Mouse (Mus musculus) liver, postnatal 0 days (tissue): ENCODE results near the gene Bcl11b. TPM values are rescaled to one million over a fixed set of nuclear protein-coding genes. Genes with fewer than 3 reads are reported as not detected.

ENCODE experiments used
- ATAC-seq: fragments of 200-750 bp; cut with Nextera tagmentation; 2 replicates; pipeline ENCODE4 v1.8.0; 2017; ENCODE audit warnings: mild to moderate bottlenecking, moderate library complexity
- DNase-seq: peaks from one replicate; pipeline ENCODE4 v3.0.0-alpha.2; 2016
- H3K27ac ChIP-seq: fragments of 300-500 bp; sonication (generic); 2 replicates; pipeline ENCODE4 v1.5.1; 2014; ENCODE audit warnings: antibody characterized with exemption, moderate library complexity, mild to moderate bottlenecking, low read depth
- H3K27me3 ChIP-seq: fragments of 300-500 bp; sonication (generic); 2 replicates; pipeline ENCODE4 v1.6.1; 2014; ENCODE audit warnings: low read length, control low read depth, mixed read lengths; ENCODE audit not compliant: insufficient read depth
- H3K36me3 ChIP-seq: fragments of 300-500 bp; sonication (generic); replicated peaks from 2 replicates; pipeline ENCODE4 v1.6.1; 2014; ENCODE audit warnings: mild to moderate bottlenecking, control low read depth, low read length, moderate library complexity, mixed read lengths; ENCODE audit not compliant: insufficient read depth
- H3K4me1 ChIP-seq: fragments of 300-500 bp; sonication (generic); 2 replicates; pipeline ENCODE4 v1.6.1; 2014; ENCODE audit warnings: antibody characterized with exemption, mild to moderate bottlenecking, control low read depth; ENCODE audit not compliant: insufficient read depth
- H3K4me2 ChIP-seq: fragments of 300-500 bp; sonication (generic); 2 replicates; pipeline ENCODE4 v1.6.1; 2014; ENCODE audit warnings: low read depth, mild to moderate bottlenecking, low read length, moderate library complexity, mixed read lengths
- H3K4me3 ChIP-seq: fragments of 300-500 bp; sonication (generic); 2 replicates; pipeline ENCODE4 v1.5.1; 2014; ENCODE audit warnings: low read depth, low read length
- H3K9ac ChIP-seq: fragments of 300-500 bp; sonication (generic); replicated peaks from 2 replicates; pipeline ENCODE4 v1.6.1; 2014; ENCODE audit warnings: mild to moderate bottlenecking, moderate library complexity
- H3K9me3 ChIP-seq: fragments of 300-500 bp; sonication (generic); 2 replicates; pipeline ENCODE4 v1.6.1; 2016; ENCODE audit warnings: mild to moderate bottlenecking, control low read depth, low read length, mixed read lengths
- CTCF ChIP-seq: sonication (generic); IDR thresholded peaks from 2 replicates; pipeline ENCODE4 v1.5.1; 2016; ENCODE audit warnings: antibody characterized with exemption, low read depth
- EP300 ChIP-seq: IDR thresholded peaks from 2 replicates; pipeline ENCODE4 v1.6.1; 2016; ENCODE audit warnings: antibody characterized with exemption, low read depth, mild to moderate bottlenecking
- WGBS: fragments of 180-500 bp; shearing (Covaris S2); extraction: QIAGEN DNeasy Blood & Tissue Kit; methylation state at CpG from one replicate; pipeline ENCODE4 v1.1.7; 2014; ENCODE audit not compliant: insufficient replicate concordance; 5-methylcytosine and 5-hydroxymethylcytosine counted together
- polyA plus RNA-seq: library from polyadenylated mRNA; unstranded; fragments of >200 nt; fragmentation: Nextera tagmentation; extraction: Ambion mirVana; gene quantifications from 2 replicates; pipeline ENCODE4 v1.2.1, GENCODE M21; 2015

Gene Bcl11b
- polyA plus RNA-seq, 1 experiment from 2014 or later: not detected

DNA sequence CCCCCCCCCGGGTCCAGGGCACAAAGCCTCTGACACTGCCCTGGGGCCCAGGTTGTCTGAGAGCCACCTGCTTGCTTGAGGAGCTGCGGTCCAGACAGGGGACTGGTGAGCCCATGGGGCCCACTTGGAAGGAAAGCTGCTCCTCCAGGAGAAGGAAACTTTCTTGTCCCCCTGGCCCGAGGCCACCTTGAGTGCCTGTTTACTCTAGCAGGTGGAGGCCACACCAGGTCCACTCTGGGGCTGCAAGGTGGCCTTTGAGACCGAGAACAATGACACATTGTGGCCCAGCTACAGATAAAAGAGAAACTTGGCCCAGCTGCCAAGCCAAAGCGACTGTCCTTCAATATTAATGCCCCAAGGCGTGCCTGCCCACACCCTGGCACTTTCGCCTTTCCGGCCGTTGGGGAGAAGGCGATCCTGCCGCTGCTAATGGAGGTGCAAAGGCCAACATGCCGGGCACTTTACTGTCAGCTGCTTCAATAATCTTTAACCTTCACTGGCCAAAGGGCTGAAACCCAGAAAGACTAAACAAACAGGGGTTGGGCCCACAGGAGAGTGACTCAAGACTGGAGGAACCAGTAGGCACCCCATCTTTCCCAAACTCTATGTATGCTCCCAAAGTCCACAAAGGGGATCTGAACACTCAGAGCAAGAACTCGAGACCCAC, 32.1 kb upstream of the Bcl11b start:
- no peak for DNase-seq
- Histone ChIP-seq H3K4me2 (peak overlapping the region; percentile 44), H3K4me3 (no peak overlapping the region), H3K9me3 (no peaks in the 10 kb centered on the region), H3K9ac (no peak overlapping the region), H3K4me1 (peaks cover 5% of the 10 kb centered on the region; the same call in 1 of the 2 replicates), H3K27ac (no peak overlapping the region), H3K27me3 (no peaks in the 10 kb centered on the region), H3K36me3 (no peaks in the 10 kb centered on the region)
- ATAC-seq: no peak
- TF ChIP-seq CTCF (no peak), EP300 (no peak)
- WGBS: 61% methylated on average over 13 of the region's 13 CpGs

GRCm38 (mm10) chr12:108022835-108023615, 19.6 kb upstream of the Bcl11b start:
- WGBS: 70% methylated on average over 15 of the region's 15 CpGs
- no peak for ATAC-seq
- no peak for TF ChIP-seq CTCF
- no peak for TF ChIP-seq EP300

DNA sequence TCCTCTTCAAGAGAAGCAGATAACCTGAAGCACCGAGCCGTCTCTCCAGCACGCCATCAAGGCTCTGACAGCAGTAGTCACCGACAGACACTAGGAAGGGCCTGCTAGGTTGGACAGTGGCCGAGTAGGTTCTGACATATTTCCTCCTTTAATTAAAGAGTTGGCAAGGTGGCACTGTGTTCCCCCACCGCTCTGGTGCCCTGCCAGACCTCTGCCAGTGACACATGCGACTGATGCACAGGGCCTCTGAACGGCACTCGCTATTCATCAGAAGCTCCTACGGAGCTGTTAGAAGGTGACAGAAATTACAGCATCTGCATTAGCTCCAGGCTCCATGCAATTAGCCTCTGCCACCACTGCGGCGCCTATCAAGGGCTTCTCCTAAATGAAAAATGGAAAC, 8.6 kb upstream of the Bcl11b start:
- Histone ChIP-seq H3K4me1 (no peaks in the 10 kb centered on the region), H3K4me2 (no peak overlapping the region), H3K9ac (no peak overlapping the region), H3K36me3 (no peaks in the 10 kb centered on the region), H3K9me3 (no peaks in the 10 kb centered on the region), H3K27me3 (0 out of 2 replicates have a peak, but pooled peaks cover 6% of the 10 kb centered on the region), H3K27ac (no peak overlapping the region), H3K4me3 (no peak overlapping the region)
- TF ChIP-seq CTCF: no peak
- no peak for TF ChIP-seq EP300
- WGBS: 85% methylated on average over 12 of the region's 12 CpGs
- ATAC-seq (no peak), DNase-seq (no peak)

More at GRCm38 (mm10) chr12:108022835-108023615, 19.6 kb upstream of the Bcl11b start:
- DNase-seq: no peak
- no peaks in the 10 kb centered on the region for H3K36me3 ChIP-seq
- H3K27ac ChIP-seq: no peak overlapping the region
- H3K4me3 ChIP-seq: no peak overlapping the region
- H3K27me3 ChIP-seq: no peaks in the 10 kb centered on the region
- no peaks in the 10 kb centered on the region for H3K9me3 ChIP-seq
- no peak overlapping the region for H3K9ac ChIP-seq
- H3K4me1 ChIP-seq: no peaks in the 10 kb centered on the region
- no peak overlapping the region for H3K4me2 ChIP-seq

- Histone ChIP-seq H3K4me1 (0 out of 2 replicates have a peak, but pooled peaks cover 3% of the 10 kb centered on the region), H3K4me3 (no peak overlapping the region), H3K36me3 (no peaks in the 10 kb centered on the region), H3K27me3 (peaks cover 20% of the 10 kb centered on the region), H3K9ac (no peak overlapping the region), H3K9me3 (no peaks in the 10 kb centered on the region), H3K4me2 (no peak overlapping the region), H3K27ac (no peak overlapping the region)
- WGBS: 65% methylated on average over 11 of the region's 11 CpGs
- DNase-seq (no peak), ATAC-seq (no peak)
- no peak for TF ChIP-seq EP300
Measured at GRCm38 (mm10) chr12:108010346-108010745, 6.9 kb upstream of the Bcl11b start.

DNA sequence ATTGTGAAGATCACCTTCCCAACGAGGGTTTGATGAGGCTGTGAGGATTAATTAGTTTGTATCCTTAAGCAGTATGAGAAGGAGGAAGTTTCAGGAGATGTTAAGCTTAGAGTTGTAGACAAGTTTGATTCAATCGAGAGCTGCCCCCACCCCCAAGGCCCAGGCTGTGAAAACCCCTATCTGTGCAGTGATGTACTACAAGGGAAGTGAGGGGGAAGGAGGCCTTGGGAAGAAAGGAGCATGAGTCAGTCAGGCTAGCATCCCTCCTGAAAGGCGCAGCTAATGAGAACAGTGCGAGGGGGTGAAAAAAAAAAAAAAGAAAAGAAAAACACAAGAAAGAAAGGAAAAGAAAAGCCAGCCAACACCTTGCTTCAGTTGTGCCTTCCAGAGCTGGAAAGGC, 5.8 kb upstream of the Bcl11b start:
- Histone ChIP-seq H3K4me2 (no peak overlapping the region), H3K27ac (no peak overlapping the region), H3K36me3 (no peaks in the 10 kb centered on the region), H3K4me3 (no peak overlapping the region), H3K4me1 (0 out of 2 replicates have a peak, but pooled peaks cover 3% of the 10 kb centered on the region), H3K9me3 (no peaks in the 10 kb centered on the region), H3K9ac (no peak overlapping the region), H3K27me3 (peaks cover 32% of the 10 kb centered on the region)
- TF ChIP-seq CTCF (no peak), EP300 (no peak)
- no peak for DNase-seq
- 35% methylated on average over 4 of the region's 4 CpGs for WGBS
- no peak for ATAC-seq

- Histone ChIP-seq H3K36me3 (no peaks in the 10 kb centered on the region), H3K9ac (no peak overlapping the region), H3K4me1 (peaks cover 5% of the 10 kb centered on the region; the same call in 1 of the 2 replicates), H3K9me3 (no peaks in the 10 kb centered on the region), H3K27me3 (peaks cover 63% of the 10 kb centered on the region), H3K4me2 (peak overlapping the region; percentile 24; the same call in 1 of the 2 replicates), H3K27ac (no peak overlapping the region), H3K4me3 (no peak overlapping the region)
- TF ChIP-seq CTCF (no peak), EP300 (no peak)
- WGBS: 1% methylated on average over 34 of the region's 56 CpGs
- ATAC-seq (no peak), DNase-seq (peak; percentile 41)
Measured at GRCm38 (mm10) chr12:108005816-108006626, 2.6 kb upstream of the Bcl11b start.
